Mouse (Mus musculus) testis, adult 2 months (tissue): Measurements from ENCODE around the gene Smtnl2.
"Not testable (repeated sequence)": the region's sequence is repeated elsewhere in the genome, so short reads cannot be mapped to it uniquely, and the experiment has no call there.

Source experiments
- CTCF ChIP-seq: fragments of 200-500 bp; IDR thresholded peaks from 2 replicates; pipeline ENCODE4 v1.5.1; 2012; ENCODE audit warnings: low read depth, mild to moderate bottlenecking, inconsistent platforms, low read length, moderate library complexity; ENCODE audit not compliant: control insufficient read depth, insufficient read depth, insufficient replicate concordance
- POLR2A ChIP-seq: fragments of 200-500 bp; IDR thresholded peaks from 2 replicates; pipeline ENCODE4 v1.6.1; 2012; ENCODE audit warnings: low read depth, mild to moderate bottlenecking, inconsistent platforms, low read length, moderate library complexity; ENCODE audit not compliant: control insufficient read depth

DNA sequence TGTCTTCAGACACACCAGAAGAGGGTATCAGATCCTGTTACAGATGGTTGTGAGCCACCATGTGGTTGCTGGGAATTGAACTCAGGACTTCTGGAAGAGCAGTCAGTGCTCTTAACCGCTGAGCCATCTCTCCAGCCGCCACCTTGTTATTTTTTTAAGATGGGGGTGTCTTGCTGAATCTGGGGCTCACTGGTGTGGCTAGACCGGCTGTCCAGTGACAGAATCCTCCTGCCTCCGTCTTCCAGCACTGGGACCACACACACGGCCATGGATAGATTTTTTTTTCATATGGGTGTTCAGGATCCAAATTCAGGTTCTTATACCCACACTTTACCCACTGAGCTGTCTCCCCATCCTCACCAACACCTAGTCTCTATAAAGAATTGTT, 68.3 kb downstream of the Smtnl2 start:
- TF ChIP-seq CTCF, POLR2A: not testable (repeated sequence)
